Mouse (Mus musculus) embryo, embryonic 11 days (tissue): ENCODE data around the gene Gzmm.

ENCODE experiments used
- DNase-seq: peaks from one replicate; pipeline ENCODE4 v3.0.0-alpha.2; 2015

Gzmm gene

DNA sequence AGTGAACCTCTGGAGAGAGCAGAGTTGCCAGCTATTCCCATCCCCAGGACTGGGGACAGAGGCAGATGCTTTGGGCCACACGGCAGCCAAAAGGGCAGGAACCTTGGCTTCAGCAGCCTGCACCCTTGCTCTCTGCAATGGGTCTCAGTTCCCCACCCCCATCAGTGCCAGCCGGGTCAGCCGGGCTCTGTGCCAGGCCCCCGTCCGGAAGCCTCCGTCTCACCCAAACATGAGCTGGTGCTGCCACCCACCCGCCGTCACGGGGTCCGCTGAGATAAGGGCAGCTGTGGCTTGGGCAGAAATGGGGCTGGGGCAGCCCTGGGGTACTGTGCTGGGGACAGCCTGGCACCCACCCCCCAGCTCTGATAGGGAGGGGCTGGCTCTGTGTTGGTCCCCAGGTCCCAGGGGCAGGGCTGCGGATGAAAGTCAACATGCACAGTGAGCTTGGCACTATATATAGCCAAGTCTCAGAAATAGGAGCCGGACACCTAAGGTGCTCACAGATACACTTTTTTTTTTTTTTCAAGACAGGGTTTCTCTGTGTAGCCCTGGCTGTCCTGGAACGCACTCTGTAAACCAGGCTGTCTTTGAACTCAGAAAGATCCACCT is 40.6 kb downstream of the Gzmm start:
- no peak for DNase-seq

DNA sequence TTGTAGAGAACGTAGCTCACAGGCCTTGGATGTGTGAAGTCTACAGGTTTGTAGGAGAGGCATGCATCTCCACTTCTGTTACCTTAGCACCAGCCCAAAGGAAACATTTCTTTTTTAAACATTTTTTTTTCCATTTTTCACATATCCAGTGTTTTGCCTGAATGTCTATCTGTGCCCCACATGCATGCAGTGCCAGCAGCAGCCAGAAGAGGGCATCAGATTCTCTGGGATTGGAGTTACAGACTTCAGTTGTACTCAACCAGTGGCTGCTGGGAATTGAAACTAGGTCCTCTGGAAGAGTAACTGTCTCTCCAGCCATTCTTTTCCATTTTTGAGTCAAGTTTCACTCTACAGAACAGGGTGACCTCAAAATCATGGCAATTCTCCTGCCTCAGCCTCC is 43.7 kb downstream of the Gzmm start:
- no peak for DNase-seq

DNA sequence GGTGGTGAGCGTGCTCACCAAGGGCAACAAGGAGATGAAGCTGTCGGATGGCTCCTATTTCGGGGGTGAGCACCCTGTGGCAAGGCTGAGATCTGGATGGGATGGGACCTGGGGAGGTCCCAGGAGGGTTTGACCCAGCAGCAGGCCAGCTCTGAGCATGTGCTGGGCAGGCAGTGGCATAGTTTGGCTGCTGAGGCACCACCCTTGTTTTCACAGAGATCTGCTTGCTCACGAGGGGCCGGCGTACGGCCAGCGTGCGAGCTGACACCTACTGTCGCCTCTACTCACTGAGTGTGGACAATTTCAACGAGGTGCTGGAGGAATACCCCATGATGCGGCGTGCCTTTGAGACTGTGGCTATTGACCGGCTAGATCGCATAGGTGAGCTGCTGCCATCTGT is 45.0 kb downstream of the Gzmm start:
- no peak for DNase-seq

DNA sequence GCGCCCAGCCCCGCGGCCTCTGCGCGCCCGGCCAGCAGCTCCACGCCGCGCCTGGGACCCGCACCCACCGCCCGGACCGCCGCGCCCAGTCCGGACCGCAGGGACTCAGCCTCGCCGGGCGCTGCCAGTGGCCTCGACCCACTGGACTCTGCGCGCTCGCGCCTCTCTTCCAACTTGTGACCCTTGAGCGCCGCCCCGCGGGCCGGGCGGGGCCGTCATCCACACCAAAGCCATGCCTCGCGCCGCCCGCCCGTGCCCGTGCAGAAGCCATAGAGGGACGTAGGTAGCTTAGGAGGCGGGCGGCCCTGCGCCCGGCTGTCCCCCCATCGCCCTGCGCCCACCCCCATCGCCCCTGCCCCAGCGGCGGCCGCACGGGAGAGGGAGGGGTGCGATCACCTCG is 46.5 kb downstream of the Gzmm start:
- peak; percentile 43 for DNase-seq

DNA sequence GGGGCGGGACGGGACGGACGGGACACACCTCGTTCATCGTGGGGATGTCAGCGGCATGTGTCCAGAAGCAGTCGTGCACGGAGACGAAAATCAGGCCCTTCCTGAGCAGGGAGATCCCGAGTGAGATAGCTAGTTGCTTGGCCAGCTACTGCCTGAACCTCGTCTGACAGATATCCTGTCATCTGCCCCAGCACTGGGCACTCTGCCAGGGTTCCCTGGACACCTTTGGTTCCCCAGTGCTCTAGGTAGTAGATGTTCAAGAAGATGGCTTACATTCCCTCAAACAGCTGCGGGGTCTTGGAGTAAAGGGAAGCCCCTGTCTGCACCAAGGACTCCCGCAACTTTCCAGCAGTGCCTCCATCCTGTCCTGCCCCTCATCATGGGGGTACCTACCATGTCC is 47.9 kb downstream of the Gzmm start:
- no peak for DNase-seq

DNA sequence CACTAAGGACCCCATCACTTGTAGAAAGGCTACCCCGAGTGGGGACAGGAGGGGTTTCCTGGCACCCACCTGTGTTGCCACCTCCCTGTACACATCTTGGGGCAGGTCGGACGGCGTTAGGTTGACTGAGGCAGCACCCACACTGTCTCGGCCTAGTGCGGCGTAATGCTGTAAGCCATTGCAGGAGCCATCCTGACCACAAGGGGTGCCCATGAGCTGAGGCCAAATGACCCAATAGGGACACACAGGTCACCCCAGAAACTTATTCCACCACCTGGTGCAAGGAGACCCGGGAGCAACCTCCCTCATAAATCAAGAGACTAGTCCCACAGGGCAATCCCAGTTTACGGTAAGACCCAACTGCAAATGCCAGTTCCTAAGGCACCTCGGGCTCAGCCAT is 49.4 kb downstream of the Gzmm start:
- no peak for DNase-seq

GRCm38 (mm10) chr10:79739234-79739633 is 50.4 kb downstream of the Gzmm start:
- no peak for DNase-seq

- no peak for DNase-seq
Observed at GRCm38 (mm10) chr10:79740863-79741262, 52.0 kb downstream of the Gzmm start.

GRCm38 (mm10) chr10:79743161-79743560 is 54.3 kb downstream of the Gzmm start:
- no peak for DNase-seq

DNA sequence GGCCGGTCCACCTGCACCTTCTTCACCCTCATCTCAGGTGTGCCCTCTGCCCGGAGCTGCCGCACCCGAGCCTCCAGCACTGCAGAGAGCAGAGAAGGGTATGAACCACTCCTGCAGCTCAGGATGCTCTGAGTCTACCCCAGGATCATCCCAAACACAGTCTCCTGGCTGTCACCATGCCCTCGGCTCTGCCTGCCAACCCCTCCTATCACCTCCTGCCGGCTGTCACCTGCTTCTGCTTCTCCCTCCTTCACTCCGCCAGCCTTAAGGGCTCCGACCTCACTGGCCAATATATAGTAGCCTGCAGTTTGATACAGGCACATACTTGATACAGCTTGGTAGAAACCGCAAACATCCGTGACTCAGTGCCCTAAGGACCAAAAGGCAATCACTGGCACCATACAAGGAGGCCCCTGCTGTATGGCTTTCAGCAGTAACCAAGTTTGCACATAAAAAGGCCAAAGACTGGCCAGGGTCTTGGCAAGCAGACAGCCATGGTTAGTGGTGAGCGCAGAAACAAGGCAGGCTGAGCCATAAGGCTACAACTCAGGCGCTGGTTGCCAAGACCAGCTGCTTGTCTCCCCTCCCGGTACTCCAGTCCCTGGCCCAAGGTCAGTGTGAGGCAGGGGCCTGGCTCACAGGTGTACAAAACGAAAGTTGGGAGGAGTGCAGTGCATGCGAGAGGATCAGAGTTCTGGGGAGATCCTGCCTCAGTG is 55.0 kb downstream of the Gzmm start:
- DNase-seq: no peak
